Mouse (Mus musculus) right cerebral cortex, adult 18-20 months (tissue): ENCODE data around the gene Rnaset2a.
"Not testable (repeated sequence)": the region's sequence is repeated elsewhere in the genome, so short reads cannot be mapped to it uniquely, and the experiment has no call there.

Experiments
- DNase-seq: peaks from one replicate; pipeline ENCODE4 v3.0.0; 2022; ENCODE audit warnings: mixed read lengths

Gene Rnaset2a

DNA sequence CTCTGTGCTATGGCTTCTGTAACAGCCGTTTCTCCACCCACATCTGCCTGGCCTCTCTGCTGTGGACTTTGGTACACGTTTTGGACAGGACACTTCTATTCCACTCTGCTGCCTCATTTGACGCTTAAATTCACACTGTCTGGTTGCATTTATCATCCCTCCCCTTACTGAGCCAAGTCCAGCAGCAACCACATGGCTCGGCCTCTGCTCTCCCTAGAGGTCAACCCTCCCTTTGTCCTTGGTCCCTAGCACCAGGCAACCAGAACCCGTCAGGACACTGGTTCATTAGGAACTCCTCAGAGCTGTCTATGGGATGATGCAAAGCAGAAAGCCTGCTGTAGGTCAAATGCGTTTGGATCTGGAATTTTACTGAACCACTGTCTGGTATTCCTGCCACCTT, 17.0 kb downstream of the Rnaset2a start:
- DNase-seq: not testable (repeated sequence)

DNA sequence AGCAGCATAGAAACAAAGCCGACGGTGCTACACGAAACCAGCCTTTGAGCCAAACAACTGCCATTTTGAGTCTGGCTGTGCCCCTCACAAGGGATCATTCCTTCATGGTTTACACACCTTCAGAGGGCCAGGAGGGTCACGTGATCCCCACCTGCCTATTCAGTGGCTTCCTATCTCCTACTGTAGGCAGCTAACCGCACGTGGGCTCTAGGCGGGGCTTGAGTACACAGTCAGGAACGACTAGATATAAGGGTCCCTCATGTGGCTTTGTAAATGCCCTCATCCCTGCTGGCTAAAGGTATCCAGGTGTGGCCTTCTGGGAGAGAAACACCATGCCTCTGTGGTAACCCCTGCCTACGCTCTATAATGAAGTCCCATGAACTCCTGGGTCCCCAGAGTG, 18.3 kb downstream of the Rnaset2a start:
- not testable (repeated sequence) for DNase-seq

DNA sequence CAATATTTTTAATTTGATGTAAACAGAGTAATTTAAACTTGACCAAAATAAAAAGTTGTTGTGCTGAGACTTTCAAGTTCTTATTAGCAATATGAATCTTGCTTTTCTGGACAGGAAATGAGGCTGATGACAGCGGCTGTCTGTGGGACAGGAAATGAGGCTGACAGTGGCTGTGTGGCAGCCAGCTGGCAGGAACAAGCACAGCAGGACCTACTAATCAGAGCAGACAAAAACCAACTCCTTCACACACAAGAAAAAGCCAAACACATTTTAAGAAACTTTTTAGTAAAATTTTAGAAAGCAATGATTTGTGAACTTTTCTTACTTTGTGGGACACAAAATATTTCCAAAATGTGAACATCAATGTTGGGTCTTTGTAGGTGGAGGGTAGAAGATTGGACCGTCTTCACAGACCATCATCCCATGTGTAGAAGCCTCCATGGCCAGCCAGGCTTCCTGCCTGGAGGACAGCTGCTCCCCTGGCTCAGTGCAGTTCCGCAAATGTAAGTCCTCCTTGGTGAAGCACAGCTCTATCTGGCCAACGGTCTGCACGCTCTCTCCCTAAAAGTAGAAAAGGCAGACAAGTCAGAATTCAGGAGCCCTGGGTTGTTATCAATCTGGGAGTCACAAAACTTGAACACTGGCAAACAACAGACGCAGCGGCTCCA, 19.4 kb downstream of the Rnaset2a start:
- DNase-seq: not testable (repeated sequence)

DNA sequence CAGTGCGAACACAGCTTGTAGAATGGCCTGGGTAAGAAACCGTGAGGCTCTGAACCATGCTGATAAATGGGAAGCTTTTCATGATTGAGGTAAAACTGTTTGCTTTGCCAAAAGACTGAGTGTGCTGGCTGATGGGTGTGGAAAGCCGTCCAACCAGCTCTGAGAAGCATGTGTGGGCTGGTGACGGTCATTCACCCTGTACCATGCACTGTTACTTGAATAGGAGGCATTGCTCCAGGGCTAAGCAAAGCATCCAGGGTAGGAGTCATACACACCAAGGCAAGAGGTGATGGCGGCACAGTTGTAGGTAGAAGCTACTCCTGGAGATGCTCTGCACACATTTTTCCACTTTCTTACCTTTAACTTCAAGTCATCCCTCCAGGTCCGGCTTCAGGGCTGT, 23.3 kb downstream of the Rnaset2a start:
- not testable (repeated sequence) for DNase-seq

DNA sequence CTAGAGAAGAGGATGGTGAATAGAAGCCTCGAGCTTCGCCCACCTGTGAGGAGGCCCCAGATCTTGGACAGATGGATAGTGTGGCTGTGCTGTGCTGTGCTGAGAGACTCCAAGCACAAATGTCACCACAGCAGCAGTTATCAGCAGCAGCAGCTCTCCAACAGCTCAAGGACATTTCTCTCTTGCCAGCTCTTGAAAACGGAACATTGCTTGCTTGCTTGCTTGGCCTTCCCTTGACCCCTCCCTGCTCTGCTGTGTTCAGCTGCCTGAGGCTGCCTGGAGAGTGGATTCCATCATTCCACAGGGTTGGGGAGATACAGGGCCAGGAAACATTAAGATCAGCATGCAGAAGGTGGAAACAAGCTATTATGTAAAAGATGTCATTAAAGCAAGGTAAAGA, 24.9 kb downstream of the Rnaset2a start:
- DNase-seq: not testable (repeated sequence)

DNA sequence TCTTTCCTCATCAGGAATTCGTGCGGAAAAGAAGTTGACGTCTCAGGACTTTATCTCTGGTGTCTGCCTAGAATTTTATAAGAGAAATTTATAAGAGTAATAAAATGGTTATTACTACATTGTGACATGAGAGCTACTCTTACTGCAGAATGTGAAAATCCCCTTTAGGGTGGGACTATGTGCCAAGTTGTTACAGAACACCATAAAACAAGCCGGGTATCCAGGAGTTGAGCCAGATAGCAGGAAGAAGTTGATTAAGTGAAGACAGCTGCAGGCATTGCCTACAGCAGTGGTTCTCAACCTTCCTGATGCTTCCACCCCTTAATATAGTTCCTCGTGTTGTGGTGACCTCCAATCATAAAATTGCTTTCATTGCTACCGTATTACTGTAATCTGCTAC, 31.0 kb downstream of the Rnaset2a start:
- DNase-seq: not testable (repeated sequence)

DNA sequence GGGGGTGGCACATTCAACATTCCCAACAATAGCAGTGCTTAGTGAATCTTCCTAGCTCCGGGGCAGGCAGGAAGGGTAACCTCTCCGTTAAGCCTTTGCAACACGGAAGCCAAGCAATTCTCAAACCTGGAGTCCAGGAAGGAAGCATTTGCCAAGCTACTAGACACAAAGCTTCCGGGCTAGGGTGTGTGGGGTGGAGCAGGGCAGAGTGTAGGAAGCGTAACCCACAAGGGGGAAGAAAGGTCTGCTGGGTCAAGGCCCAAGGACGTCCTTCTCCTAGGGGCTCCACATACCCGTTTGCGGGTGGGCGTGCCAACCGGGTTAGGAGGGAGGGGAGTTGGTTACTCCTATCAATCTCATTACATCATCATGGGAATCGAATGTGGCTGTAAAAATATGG, 31.5 kb downstream of the Rnaset2a start:
- DNase-seq: not testable (repeated sequence)

DNA sequence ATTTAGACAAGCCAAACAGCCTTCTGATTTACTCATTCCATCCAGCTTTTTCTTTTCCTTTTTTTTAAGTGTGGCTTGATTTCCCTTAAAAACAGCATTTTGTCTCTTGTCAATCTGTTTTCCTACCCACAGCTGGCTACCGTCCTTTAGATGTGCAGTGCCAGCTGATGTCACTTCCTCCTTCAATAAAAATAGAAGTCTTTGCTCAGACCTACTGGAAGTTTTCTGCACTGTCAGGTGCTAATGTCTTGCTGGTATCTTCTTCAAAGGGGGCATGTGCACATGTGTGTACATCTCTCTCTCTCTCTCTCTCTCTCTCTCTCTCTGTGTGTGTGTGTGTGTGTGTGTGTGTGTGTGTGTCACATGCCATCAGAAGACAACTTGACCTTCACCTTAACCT, 35.7 kb downstream of the Rnaset2a start:
- DNase-seq: not testable (repeated sequence)

DNA sequence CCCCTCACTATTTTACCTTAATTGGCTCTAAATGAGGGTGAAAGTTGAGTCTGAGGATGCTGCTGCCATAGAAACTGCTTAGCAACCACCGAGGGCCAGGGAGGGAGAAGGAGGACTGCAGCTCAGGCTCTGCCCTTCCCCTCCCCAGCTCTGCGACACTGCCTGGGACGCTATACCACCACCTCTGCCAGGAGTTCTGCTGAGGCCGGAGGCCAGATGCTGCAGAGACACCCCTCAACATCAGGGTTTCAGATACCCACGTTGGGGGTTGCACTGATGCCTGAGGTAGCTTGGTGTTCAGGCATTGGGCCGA, 46.6 kb downstream of the Rnaset2a start:
- not testable (repeated sequence) for DNase-seq

DNA sequence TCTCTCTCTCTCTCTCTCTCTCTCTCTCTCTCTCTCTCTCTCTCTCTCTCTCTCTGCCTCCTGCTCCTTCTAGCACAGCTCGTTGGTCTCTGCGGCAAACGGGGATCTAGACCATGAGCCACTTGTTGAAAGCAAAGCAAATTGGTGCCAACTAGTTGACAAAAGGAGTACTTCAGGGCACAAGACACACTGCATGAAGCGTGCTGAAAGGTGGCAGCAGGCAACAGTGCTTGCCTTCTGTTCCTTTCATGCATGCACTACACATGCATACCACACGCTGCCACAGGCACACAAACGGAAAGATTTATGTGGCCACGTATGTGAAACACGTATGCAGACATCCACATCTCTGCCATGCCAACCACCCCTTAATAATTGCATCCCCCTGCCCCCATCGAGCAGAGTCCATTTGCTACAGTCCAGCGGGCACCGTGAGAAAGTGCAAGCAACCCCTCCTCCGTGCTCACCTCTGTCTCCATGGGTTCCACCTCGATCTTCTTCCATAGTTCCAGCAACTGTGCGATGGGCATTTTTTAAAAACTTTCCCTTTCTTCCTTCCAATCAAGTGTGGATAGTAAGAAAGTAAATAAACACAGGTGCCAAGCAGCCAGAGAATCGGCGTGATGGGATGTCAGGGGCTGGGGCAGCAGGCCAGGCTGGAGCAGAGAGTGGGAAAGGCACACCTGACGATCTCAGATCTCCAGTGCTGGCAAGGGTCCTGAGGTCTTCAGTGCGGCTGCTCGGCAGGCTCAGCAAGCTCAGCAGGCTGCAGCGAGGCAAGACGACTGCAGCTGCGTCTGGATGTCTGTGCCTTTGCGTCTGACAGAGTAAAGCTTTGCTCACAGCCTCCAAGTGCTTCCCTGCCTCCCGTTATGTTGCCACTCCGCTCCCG, 47.2 kb downstream of the Rnaset2a start:
- not testable (repeated sequence) for DNase-seq

DNA sequence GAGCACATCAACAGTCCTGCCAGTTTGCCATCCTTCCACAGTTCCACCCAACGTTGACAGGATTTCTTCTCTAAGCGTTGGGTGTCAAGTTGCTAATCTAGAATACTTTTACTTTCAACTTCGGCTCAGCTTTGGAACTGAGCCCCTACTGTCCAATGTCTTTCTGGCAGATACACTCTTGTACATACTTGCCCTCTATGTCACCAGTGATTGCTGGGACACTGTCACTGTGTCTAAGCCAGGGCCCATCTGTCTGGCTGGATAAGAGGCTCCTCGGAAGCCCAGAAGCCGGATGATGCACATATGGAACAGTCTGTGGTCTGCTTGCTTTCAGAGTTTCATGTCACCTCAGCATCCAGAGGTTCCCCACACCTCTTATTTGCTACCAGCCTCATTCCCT, 51.7 kb downstream of the Rnaset2a start:
- not testable (repeated sequence) for DNase-seq

DNA sequence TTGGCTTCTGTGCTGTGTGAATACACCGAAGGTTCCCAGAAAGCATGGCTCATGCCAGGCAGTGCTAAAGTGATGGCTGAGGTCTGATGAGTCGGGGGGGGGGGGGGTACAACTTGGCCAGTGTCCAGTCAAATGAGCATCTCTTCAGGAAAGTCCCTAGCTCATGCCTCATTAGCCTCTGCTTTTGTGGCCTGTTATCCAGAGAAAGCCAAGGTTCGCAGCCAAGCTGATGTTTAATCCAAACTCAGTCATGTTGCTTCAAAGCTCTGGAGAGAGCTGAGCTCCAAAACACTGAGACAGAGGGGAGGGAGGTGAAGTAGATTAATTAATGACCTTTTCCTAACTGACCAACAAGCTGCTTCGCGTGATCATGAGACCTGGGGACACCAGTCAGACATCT, 52.2 kb downstream of the Rnaset2a start:
- not testable (repeated sequence) for DNase-seq

DNA sequence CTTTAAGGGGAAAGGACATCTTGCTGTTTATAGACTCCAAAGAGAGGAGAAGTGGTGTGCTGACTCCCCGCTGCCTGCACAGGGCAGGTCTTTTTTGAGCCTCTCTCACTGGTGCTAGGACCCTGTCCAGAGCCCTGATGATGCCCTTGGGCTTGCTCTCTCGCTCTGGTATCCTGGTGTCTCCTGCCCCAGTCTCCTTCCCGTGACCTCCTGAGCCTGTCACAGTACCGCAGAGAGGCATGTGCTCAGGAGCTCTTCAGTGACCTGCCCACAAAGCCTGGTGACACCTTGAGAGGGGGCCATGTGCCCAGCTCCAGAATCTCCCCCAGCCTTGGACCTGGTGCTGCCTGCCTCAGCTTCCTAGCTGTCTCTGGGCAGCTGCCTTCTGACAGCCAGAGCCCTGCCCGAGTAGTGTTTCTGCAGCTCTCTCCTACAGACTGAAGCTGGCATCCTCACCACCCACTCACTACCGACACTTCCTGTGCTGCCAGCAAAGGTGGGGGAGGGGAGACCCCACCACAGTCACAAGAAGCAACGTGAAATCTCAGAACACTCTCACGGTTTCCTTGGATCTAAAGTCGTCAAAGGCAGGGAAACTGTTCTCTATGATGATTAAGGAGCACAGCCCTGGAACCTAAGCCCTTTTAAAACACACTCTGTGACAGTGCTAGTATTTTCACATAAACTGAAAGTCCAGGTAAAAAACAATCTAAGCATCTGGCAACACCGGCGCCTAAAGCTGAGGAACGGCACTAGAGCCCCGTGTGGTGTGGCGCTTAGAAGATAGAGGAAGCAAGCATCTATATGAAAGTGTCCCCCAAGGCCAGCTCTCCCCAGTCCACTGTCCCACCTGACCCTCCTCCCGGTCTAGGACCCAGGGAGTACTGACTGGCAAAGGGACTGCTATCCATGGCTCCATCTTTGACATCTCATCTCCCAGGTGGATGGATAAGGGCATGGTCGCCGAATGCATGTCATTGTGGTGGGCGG, 55.1 kb downstream of the Rnaset2a start:
- DNase-seq: not testable (repeated sequence)

DNA sequence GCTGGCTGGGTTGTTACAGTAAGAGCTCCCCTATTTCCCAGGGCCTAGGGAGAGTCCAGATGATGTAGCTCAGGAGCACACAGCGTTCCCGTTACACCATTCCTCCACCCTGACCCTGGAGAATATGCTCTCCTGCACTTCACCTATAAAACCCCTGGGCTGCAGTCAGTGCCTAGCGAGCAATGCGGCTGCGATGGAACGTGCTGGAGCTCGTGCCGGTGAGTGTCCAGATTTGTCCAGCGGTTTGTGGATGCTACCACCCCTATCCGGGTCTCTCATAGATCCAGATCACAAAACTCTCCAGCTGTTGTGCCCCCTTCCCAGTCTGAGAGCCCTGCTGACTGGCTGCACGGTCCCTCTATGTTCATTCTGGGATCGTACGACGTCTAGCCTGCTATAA, 56.6 kb downstream of the Rnaset2a start:
- DNase-seq: not testable (repeated sequence)

DNA sequence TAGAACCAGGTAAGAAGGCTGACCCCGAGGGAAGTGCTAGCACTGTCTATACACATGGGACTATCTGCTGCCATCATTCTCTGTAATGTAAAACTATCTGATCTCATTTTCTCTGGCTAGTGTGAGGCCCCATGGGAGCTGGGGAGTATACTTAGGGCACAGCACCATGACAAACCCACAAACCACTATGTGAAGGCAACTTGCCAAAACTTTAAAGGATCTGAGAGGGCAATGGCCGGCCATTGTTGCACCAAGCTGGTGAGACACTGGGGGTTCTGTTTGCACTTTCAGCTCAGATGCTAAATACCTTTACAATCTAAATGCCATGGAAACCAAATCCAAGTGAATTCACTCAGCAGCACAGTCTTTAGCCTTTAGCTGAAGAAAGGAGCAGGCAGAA, 78.0 kb downstream of the Rnaset2a start:
- DNase-seq: not testable (repeated sequence)
